Mouse (Mus musculus): ENCODE measurements around the gene Map3k12. TPM values are rescaled to one million over a fixed set of nuclear protein-coding genes. Genes with fewer than 3 reads are reported as not detected.
A peak's percentile ranks its signal among the peaks of the same experiment; 100 is the strongest.

The Map3k12 gene
- 27.9 and 33.8 TPM in 2 replicates for polyA plus RNA-seq (2016; fragmentation: Nextera tagmentation; extraction: Ambion mirVana)

- Histone ChIP-seq H3K4me3 (peak within 1 kb of the TSS; percentile 53), H3K4me1 (peaks cover 35% of the 10 kb centered on the region), H3K4me2 (replicated peaks) (peak within 1 kb of the TSS; percentile 86), H3K9me3 (no peaks in the 10 kb centered on the region), H3K36me3 (peaks cover 14% of the 10 kb centered on the region; the same call in 1 of the 2 replicates), H3K9ac (peak within 1 kb of the TSS; percentile 72), H3K27ac (peak within 1 kb of the TSS; percentile 99), H3K27me3 (no peaks in the 10 kb centered on the region)
- ATAC-seq (ENCODE audit: insufficient number of reproducible peaks, insufficient read depth, low FRiP score, low TSS enrichment), result peak; percentile 11; the same call in 1 of the 2 replicates
- 1% methylated on average over 43 of the region's 43 CpGs for WGBS
Observed at GRCm38 (mm10) chr15:102516728-102517404, at the start of gene Map3k12. Map3k12 (minus strand) TSS chr15:102517064.

DNA sequence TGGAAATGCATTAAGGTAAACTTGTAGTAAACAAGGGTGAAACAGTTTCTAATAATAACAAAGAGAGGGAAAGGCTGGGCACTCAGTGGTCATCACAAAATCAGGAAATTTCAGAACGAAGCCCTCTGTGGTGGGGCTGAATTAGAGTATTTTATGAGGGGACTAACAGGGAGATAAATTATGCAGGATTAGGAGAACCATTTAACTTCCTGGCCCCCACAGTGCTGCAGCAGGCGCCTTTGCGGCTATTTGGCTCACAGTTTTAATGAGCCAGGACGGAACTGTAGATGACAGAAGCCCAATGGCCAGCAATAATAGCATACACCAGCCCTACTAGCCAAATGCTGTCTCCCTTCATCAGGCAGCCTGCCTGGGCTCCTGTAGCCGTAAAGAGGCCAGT is 46.8 kb upstream of the Map3k12 start:
- Histone ChIP-seq H3K27ac (no peak overlapping the region), H3K9ac (no peak overlapping the region), H3K4me3 (no peak overlapping the region), H3K9me3 (no peaks in the 10 kb centered on the region), H3K36me3 (peaks cover 14% of the 10 kb centered on the region; the same call in 1 of the 2 replicates), H3K27me3 (no peaks in the 10 kb centered on the region), H3K4me2 (replicated peaks) (no peak overlapping the region), H3K4me1 (no peaks in the 10 kb centered on the region)
- WGBS, result 92% methylated on average over 5 of the region's 5 CpGs
- ATAC-seq (ENCODE audit: insufficient number of reproducible peaks, insufficient read depth, low FRiP score, low TSS enrichment), result no peak

DNA sequence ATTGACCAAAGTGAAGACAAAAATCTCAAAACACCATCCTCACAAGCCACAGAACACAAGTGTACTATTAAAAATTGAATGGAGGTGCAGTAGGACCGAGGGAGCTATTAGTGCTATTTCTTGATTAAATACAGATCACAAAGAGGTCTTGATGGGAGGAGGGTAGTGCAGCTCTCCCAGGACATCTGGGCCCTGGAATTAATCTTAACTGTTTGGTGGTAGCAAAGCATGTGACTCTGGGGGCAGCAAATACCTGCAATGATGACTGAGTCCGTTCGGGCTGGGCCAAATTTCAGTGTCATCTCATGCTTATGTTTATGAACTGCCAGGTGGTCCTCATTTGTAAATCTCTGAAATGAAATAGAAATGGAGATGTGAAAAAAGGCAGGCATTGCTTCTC is 46.2 kb upstream of the Map3k12 start:
- Histone ChIP-seq H3K27me3 (no peaks in the 10 kb centered on the region), H3K36me3 (peaks cover 14% of the 10 kb centered on the region; the same call in 1 of the 2 replicates), H3K9me3 (no peaks in the 10 kb centered on the region), H3K9ac (no peak overlapping the region), H3K4me3 (no peak overlapping the region), H3K4me1 (no peaks in the 10 kb centered on the region), H3K27ac (no peak overlapping the region), H3K4me2 (replicated peaks) (no peak overlapping the region)
- no peak for ATAC-seq (ENCODE audit: insufficient number of reproducible peaks, insufficient read depth, low FRiP score, low TSS enrichment)
- WGBS, result 66% methylated on average over 3 of the region's 3 CpGs

DNA sequence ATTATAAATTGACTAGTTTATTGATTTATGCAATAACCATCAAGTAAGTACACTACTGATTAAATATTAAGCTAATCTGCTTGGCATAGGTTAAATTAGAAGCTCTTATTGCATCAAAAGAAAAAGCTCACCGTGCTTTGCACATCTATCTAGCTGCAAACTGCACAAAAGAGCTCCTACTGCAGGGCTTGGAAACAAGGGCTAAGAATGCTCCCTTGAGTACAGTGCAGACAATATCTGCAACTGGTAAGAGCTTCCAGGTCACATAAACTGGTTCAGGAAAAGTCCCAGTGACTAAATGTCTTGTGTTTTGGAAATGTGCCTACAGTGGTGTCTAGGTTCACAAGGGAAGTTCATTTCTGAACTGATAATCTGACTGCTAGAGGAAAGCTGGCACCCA is 45.6 kb upstream of the Map3k12 start:
- H3K9ac ChIP-seq, result no peak overlapping the region
- no peaks in the 10 kb centered on the region for H3K27me3 ChIP-seq
- WGBS, result 94% methylated on average over 1 of the region's 1 CpGs
- no peaks in the 10 kb centered on the region for H3K9me3 ChIP-seq
- H3K4me3 ChIP-seq, result no peak overlapping the region
- no peak for ATAC-seq (ENCODE audit: insufficient number of reproducible peaks, insufficient read depth, low FRiP score, low TSS enrichment)
- H3K36me3 ChIP-seq, result peaks cover 14% of the 10 kb centered on the region; the same call in 1 of the 2 replicates
- no peaks in the 10 kb centered on the region for H3K4me1 ChIP-seq
- H3K4me2 ChIP-seq (replicated peaks), result no peak overlapping the region
- H3K27ac ChIP-seq, result no peak overlapping the region

DNA sequence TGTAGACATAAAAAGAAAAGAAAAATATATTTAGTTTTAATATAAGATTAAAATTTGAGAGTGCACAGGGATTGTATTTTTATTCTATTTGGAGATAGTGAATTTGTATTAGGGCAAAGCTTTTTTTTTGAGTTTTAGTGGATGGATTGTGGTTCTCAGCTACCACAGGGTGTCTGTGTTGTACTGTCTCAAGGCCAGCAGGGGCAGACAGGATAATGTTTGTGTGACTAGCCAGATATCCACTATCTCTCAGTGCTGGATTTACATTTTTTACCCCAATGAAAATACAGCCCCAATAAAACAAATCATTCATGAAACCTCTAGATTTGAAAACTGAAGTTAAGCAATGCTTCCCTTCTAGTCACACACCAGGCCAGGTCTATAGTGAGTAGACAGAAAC is 40.7 kb upstream of the Map3k12 start:
- ATAC-seq (ENCODE audit: insufficient number of reproducible peaks, insufficient read depth, low FRiP score, low TSS enrichment), result no peak
- peaks cover 42% of the 10 kb centered on the region for H3K36me3 ChIP-seq

DNA sequence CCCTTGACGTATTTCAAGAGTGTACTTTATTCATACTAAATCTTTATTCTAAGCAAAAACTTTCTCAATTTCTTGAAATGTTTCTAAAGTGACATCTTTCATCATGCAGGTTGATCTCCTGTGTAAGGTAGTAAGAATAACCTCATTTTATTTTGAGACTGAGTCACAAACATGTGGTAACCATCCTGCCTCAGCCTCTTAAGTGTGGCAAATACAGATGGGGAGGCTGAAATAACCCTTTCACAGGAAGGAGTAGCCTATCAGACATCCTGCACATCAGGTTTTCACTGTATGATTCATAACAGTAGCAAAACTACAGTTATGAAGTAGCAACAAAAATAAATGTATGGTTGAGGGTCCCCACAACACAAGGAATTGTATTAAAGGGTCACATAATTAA is 38.7 kb upstream of the Map3k12 start:
- no peak overlapping the region for H3K4me3 ChIP-seq
- no peak overlapping the region for H3K9ac ChIP-seq
- peaks cover 55% of the 10 kb centered on the region for H3K36me3 ChIP-seq
- H3K9me3 ChIP-seq, result no peaks in the 10 kb centered on the region
- 87% methylated on average over 1 of the region's 1 CpGs for WGBS
- H3K4me2 ChIP-seq (replicated peaks), result no peak overlapping the region
- no peaks in the 10 kb centered on the region for H3K4me1 ChIP-seq
- ATAC-seq (ENCODE audit: insufficient number of reproducible peaks, insufficient read depth, low FRiP score, low TSS enrichment), result no peak
- H3K27ac ChIP-seq, result no peak overlapping the region
- no peaks in the 10 kb centered on the region for H3K27me3 ChIP-seq

More for the DNA sequence above, 40.7 kb upstream of the Map3k12 start:
- Histone ChIP-seq H3K4me2 (replicated peaks) (no peak overlapping the region), H3K9ac (no peak overlapping the region), H3K4me3 (no peak overlapping the region), H3K27me3 (no peaks in the 10 kb centered on the region), H3K9me3 (no peaks in the 10 kb centered on the region), H3K4me1 (no peaks in the 10 kb centered on the region), H3K27ac (no peak overlapping the region)

DNA sequence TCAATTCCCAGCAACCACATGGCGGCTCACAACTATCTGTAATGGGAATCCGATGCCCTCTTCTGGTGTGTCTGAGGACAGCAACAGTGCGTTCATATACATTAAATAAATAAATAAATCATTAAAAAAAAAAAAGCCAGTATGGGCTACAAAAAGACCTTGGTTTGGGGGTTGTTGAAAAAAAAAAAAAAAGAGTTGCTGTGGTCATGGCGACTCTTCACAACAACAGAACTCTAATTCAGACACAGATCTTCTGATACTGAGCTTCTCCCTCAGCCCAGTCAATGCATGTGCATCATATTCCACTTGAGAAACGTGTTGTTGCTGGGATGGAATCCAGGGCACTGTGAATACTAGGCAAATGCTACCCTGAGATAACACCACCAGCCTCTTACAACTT is 35.7 kb upstream of the Map3k12 start:
- H3K9me3 ChIP-seq, result no peaks in the 10 kb centered on the region
- H3K4me2 ChIP-seq (replicated peaks), result no peak overlapping the region
- H3K27me3 ChIP-seq, result no peaks in the 10 kb centered on the region
- no peak overlapping the region for H3K9ac ChIP-seq
- peaks cover 65% of the 10 kb centered on the region for H3K36me3 ChIP-seq
- no peak overlapping the region for H3K27ac ChIP-seq
- WGBS, result 92% methylated on average over 5 of the region's 5 CpGs
- H3K4me1 ChIP-seq, result no peaks in the 10 kb centered on the region
- no peak overlapping the region for H3K4me3 ChIP-seq
- ATAC-seq (ENCODE audit: insufficient number of reproducible peaks, insufficient read depth, low FRiP score, low TSS enrichment), result no peak

DNA sequence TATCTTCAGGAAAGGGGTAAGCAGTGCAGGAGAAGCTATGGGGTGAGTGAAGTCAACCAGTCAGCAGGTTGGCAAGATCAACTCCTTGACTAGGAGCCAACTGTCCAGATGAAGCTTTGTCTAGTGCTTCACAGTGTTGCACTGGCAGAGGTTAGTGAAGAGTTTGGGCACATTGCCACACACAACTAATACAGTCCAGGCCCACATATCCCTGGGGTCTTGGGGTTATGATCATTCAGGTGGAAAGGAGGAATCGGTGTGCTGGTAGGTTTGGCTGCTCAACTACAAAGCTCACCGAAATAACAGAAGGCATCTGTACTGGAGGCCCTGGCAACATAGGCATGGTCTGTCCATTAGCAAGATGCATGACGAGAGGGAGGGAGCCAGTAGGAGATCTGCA is 30.6 kb upstream of the Map3k12 start:
- Histone ChIP-seq H3K27ac (no peak overlapping the region), H3K4me2 (replicated peaks) (no peak overlapping the region), H3K27me3 (no peaks in the 10 kb centered on the region), H3K9ac (no peak overlapping the region), H3K36me3 (peaks cover 63% of the 10 kb centered on the region), H3K9me3 (no peaks in the 10 kb centered on the region), H3K4me3 (no peak overlapping the region), H3K4me1 (no peaks in the 10 kb centered on the region)
- WGBS, result 93% methylated on average over 3 of the region's 3 CpGs
- ATAC-seq (ENCODE audit: insufficient number of reproducible peaks, insufficient read depth, low FRiP score, low TSS enrichment), result no peak

GRCm38 (mm10) chr15:102546677-102547427 is 30.0 kb upstream of the Map3k12 start:
- peaks cover 63% of the 10 kb centered on the region for H3K36me3 ChIP-seq
- H3K27me3 ChIP-seq, result no peaks in the 10 kb centered on the region
- H3K4me2 ChIP-seq (replicated peaks), result no peak overlapping the region
- 93% methylated on average over 3 of the region's 3 CpGs for WGBS
- ATAC-seq (ENCODE audit: insufficient number of reproducible peaks, insufficient read depth, low FRiP score, low TSS enrichment), result no peak
- H3K9ac ChIP-seq, result no peak overlapping the region
- H3K27ac ChIP-seq, result no peak overlapping the region
- no peaks in the 10 kb centered on the region for H3K9me3 ChIP-seq
- H3K4me3 ChIP-seq, result no peak overlapping the region
- no peaks in the 10 kb centered on the region for H3K4me1 ChIP-seq

DNA sequence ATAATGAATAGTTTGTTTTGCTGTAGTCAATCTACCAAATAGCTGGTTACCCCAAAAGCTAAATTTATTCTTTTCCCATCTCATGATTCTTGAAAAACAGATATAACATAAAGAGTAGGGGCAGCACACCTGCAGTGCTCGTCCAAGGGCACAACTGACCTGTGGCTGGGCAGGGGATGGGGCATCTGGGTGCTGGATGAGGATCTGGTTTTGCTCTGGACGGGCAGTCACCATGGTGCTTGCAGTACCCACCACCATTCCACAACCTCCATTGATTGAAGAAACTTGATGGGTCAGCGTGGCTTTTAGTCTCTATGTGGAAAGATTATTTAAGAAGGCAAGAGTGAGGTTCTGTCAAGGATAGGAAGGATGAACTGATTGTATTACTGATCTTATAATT is 29.4 kb upstream of the Map3k12 start:
- Histone ChIP-seq H3K27ac (no peak overlapping the region), H3K36me3 (peaks cover 60% of the 10 kb centered on the region)

DNA sequence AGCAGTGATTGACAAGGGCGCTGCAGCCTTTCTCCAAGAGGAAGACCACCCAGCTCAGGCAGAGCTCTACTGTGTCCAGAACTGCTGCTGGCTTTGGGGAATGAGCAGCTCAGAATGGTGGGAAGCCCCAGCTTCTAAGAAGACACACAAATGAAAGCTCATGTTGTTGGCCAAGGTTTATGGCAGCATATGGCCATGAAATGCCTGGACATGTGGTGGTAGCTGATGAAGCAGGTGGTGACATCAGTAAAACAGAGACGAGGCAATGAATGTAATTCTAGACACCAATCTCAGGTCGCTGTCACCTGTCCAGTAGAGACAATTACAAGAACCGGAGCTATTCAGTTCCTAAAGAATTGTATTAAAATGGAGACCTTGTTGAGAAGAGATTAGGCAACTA is 27.9 kb upstream of the Map3k12 start:
- H3K9me3 ChIP-seq, result no peaks in the 10 kb centered on the region
- H3K9ac ChIP-seq, result no peak overlapping the region
- peaks cover 63% of the 10 kb centered on the region for H3K36me3 ChIP-seq
- H3K4me3 ChIP-seq, result no peak overlapping the region
- 91% methylated on average over 4 of the region's 4 CpGs for WGBS
- H3K27me3 ChIP-seq, result no peaks in the 10 kb centered on the region
- no peak for ATAC-seq (ENCODE audit: insufficient number of reproducible peaks, insufficient read depth, low FRiP score, low TSS enrichment)
- no peak overlapping the region for H3K4me2 ChIP-seq (replicated peaks)
- no peaks in the 10 kb centered on the region for H3K4me1 ChIP-seq
- H3K27ac ChIP-seq, result no peak overlapping the region

More for the DNA sequence above, 29.4 kb upstream of the Map3k12 start:
- no peak for ATAC-seq (ENCODE audit: insufficient number of reproducible peaks, insufficient read depth, low FRiP score, low TSS enrichment)
- no peaks in the 10 kb centered on the region for H3K4me1 ChIP-seq
- no peaks in the 10 kb centered on the region for H3K27me3 ChIP-seq
- no peak overlapping the region for H3K4me3 ChIP-seq
- 91% methylated on average over 3 of the region's 3 CpGs for WGBS
- no peak overlapping the region for H3K4me2 ChIP-seq (replicated peaks)
- H3K9me3 ChIP-seq, result no peaks in the 10 kb centered on the region
- H3K9ac ChIP-seq, result no peak overlapping the region

DNA sequence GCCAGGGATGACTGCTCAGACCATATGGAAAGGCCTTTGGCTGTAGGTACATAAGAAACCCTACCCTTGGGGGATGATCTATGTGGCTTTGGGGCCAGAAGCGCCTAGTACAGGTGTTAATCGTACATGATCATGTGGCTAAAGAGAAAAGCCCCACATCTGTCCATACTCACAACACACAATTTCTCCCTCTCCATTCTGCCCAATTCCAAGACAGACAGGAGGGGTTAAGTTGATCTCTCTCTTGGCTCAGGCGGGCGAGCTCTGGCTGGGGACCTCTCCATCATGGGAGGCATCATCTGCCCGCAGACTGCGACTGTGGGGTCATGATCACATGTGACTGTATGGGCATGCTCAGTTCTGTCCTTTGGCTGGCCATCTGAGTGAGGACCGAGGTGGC is 17.1 kb upstream of the Map3k12 start:
- Histone ChIP-seq H3K4me1 (no peaks in the 10 kb centered on the region), H3K27me3 (no peaks in the 10 kb centered on the region), H3K36me3 (peaks cover 62% of the 10 kb centered on the region), H3K9ac (no peak overlapping the region), H3K4me3 (no peak overlapping the region), H3K9me3 (no peaks in the 10 kb centered on the region), H3K27ac (no peak overlapping the region), H3K4me2 (replicated peaks) (no peak overlapping the region)
- ATAC-seq (ENCODE audit: insufficient number of reproducible peaks, insufficient read depth, low FRiP score, low TSS enrichment), result no peak
- 92% methylated on average over 7 of the region's 7 CpGs for WGBS
